Mouse (Mus musculus) myocyte (in vitro differentiated cells): ENCODE data around the gene Tbxas1.

Source experiments
- MAX ChIP-seq: IDR thresholded peaks from one replicate; pipeline ENCODE4 v1.6.1; 2011; ENCODE audit warnings: low read depth, mild to moderate bottlenecking, control low read depth
- POLR2A ChIP-seq: IDR thresholded peaks from one replicate; pipeline ENCODE4 v1.6.1; 2011; ENCODE audit warnings: low read depth, mild to moderate bottlenecking, control low read depth, moderate library complexity; ENCODE audit not compliant: insufficient read length
- POLR2AphosphoS2 ChIP-seq: IDR thresholded peaks from one replicate; pipeline ENCODE4 v1.6.1; 2011; ENCODE audit warnings: low read depth, control low read depth; ENCODE audit not compliant: insufficient read length
- USF1 ChIP-seq: IDR thresholded peaks from one replicate; pipeline ENCODE4 v1.6.1; 2011; ENCODE audit warnings: low read depth, mild to moderate bottlenecking, control low read depth, moderate library complexity

DNA sequence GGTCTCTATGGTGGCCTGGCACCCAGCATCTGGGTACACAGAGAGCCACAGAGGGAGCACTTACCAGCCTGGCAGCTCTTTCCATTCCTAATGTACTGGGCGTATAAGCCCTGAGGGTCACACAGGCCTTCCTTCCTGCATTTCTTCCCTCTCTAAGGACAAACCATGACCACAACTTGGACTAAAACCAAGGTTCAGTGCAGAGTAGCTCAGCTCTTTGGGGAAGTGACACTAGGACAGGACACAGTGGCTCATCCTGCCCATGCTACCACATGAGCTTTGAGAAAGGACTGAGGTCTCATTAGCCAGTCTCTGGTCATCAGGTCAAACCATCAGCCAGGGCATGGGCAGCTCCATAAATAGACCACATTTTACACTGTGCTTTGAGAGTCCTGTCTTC, 65.8 kb downstream of the Tbxas1 start:
- TF ChIP-seq MAX (no peak), POLR2A (no peak), USF1 (no peak), POLR2AphosphoS2 (no peak)
